Mouse (Mus musculus) liver, adult (tissue): ENCODE data around the gene Cabp4.

ENCODE experiments used
- GATA4 ChIP-seq: IDR thresholded peaks from 2 replicates; pipeline ENCODE4 v1.6.1; 2014; ENCODE audit warnings: mild to moderate bottlenecking, low read length; ENCODE audit not compliant: insufficient replicate concordance

The Cabp4 gene

DNA sequence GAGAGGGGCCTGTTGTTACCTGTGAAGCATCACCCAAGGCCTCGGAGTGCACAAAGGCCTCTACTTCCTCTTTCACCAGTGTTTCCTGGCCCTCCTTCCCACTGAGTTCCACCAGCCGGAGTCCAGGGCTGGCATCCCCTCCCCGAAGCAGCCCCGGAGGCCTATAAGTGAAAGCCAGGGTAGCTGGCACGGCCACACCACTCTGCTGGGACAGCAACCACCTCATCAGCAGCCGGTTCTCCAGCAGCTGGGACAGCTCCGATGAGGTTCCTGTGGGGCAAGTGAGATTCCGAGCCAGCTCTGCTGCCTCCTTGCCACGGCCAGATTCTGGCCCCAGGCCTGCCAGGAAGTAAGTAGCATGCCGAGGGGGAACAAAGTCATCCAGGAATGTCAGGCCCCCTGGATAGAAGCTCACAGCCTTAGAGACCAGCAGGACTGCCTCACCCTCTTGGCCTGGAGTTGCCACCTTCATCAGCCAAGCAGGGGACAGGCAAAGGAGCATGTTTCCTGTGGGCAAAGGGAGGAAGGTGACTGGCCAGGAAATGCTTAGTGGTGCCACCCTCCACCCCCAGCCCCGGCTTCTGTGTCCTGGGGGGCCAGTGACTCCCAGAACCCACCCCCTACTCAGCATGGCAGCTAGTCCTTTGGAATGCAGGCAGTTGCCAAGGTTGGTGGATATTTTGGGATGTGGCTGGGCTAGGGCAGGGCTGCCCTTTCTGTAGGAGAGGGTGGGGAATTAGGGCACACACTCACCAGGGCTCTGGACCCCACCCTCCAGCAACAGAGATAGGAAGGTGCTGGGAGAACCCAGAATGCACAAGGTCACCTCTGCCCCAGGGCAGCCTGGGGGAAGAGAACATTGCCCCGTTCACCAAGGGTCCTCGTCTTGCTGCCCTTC, 27.8 kb upstream of the Cabp4 start:
- no peak for TF ChIP-seq GATA4

DNA sequence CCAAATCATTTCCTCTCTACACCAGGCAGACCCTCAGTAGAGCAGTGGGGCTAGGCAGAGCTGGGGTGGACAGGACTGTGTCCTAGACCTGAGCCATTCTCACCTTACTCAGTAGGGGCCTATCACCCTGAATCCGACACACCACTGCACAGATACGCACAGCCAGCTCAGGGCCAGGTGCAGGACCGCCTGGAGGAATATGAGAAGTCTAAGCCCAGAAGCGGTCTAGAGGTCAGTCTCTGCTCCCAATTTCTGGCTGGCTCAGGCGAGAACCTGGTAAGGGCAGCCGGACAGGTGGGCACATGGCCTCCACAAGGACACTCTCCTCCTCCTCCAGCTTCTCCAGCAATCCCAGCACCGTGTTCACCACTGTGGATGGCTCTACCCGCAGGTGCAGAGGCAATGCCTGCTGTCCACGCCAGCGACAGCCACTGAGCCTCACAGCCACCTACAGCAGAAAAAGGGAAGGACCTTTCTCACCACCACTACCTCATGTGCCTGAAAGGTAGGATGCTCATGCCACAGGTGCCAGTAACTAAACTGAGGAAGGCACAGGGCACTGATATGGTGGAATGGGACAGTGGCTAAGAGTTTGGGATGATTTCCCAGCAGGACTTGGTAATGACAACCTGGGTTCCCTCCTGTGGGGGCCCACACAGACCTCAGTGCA, 27.0 kb upstream of the Cabp4 start:
- TF ChIP-seq GATA4: no peak

DNA sequence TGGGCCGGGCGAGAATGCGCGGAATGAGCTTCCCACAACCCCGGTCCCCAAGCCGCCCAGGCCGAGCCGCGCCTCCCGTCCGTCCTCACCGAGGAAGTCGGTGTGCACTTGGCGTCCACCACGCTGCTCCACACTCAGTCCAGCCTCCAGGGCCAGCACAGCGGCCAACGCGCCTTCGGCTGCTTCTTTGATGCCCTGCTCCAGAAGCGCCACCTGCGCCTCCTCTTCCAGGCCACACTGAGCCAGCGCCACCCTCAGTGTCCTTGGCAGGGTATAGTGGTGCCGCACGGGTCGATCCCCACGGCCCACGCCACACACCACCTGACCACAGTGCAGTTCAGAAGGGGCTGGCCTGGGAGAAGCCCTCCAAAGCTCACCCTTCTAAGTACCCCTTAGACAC, 26.0 kb upstream of the Cabp4 start:
- no peak for TF ChIP-seq GATA4

DNA sequence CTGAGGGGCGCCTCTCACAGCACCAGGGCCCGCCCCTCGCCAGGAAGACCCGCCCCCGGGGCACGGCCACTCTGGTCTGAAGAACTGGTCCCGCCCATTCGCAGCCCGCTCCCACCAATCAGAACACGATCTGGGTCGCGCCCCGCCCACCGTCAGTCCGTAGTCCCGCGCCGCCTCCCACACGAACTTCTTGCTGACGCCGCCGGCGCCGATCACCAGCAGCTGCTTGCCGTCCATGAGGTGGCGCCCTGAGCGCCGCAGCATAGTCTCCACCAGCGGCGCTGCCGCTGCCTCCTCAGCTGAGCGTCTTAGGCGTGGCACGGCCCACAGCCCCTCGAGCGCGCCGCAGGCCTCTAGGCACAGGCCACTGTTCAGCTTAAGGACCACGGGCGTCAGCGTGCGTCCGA, 25.5 kb upstream of the Cabp4 start:
- TF ChIP-seq GATA4: no peak

DNA sequence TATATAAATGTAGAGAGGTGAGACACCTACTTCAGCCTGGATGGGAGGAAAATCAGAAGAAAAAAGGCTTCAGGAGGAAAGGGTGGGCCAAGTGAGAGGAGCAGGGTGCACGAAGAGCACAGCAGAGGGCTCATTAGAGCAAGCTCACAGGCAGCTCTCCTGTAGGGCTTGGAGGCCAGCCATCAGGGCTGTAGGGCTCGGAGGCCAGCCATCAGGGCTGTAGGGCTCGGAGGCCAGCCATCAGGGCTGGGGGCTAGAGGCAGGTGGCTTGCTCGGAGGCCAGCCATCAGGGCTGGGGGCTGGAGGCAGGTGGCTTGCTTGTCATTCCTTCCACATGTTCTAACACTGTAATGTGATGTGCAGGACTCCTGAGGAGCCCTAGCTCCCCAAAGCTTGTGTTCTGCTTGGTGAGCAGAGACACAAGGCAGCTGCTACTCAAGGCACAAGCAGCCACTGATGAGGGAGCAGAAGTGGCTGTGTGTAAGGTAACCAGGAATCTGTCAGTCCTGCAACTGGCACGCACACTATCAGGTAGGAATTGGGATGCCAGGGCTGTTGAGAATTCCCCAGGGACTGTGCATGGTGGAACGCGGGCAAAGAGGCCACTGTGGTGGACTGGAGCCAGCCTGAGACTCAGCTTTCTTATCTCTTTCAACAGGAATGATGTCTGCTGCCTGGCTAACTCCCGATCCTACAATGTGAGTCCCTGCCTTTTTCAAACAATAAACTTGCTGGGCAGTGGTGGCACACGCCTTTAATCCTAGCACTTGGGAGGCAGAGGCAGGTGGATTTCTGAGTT, 23.0 kb upstream of the Cabp4 start:
- TF ChIP-seq GATA4: no peak

DNA sequence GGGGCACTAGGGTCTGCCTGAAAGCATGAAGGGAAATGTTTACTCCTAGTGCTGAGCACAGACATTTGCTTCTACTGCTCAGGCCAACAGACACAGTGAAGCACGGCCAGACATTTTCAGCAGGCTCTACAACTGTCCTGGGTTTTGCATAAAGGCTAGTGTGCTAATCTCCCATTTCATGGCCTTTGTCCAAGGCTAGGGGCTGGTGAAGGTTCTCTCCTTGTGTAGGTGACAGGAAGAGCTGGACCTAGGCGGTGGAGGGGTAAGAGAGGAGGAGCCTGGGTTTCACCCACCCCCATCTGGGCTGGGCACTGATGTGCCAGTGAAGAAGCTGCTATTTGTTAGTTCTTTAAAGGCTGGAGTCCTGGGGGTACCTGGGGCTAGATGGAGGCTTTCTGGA, 20.9 kb upstream of the Cabp4 start:
- no peak for TF ChIP-seq GATA4

DNA sequence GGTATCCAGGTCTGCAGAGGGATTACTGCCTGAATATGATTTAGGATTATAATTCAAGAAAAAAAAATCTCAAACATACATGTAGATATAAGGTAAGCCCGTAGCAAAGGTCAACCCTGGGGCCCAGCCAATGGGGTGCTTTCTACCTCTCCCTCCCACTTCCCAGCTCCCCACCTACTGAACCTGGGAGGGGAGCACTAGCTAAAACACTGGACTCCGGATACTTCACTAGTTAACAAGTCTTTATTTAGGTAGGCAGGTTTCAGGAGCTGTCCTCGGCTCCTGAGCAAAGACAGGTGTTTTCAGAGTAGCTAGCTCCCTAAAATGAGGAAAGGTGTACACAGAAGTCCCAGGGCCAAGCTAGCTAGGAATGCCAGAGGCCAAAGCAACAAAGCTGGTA, 20.3 kb upstream of the Cabp4 start:
- no peak for TF ChIP-seq GATA4

DNA sequence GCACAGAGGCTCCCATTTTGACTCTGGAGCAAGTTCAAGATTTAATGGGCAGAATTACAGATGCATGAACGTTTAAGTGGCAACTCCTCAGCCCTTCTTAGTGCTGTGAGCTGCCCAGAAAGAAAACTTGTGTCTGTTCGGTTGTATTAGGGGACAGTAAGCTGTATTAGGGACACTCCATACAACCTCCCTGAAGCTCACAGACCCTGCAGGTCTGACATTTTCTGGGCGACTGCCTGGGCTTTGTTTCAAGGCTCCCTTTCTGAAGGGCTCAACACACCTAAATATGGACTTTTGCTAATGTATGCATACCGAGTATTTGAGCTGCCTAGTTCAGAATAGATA, 19.7 kb upstream of the Cabp4 start:
- TF ChIP-seq GATA4: no peak

DNA sequence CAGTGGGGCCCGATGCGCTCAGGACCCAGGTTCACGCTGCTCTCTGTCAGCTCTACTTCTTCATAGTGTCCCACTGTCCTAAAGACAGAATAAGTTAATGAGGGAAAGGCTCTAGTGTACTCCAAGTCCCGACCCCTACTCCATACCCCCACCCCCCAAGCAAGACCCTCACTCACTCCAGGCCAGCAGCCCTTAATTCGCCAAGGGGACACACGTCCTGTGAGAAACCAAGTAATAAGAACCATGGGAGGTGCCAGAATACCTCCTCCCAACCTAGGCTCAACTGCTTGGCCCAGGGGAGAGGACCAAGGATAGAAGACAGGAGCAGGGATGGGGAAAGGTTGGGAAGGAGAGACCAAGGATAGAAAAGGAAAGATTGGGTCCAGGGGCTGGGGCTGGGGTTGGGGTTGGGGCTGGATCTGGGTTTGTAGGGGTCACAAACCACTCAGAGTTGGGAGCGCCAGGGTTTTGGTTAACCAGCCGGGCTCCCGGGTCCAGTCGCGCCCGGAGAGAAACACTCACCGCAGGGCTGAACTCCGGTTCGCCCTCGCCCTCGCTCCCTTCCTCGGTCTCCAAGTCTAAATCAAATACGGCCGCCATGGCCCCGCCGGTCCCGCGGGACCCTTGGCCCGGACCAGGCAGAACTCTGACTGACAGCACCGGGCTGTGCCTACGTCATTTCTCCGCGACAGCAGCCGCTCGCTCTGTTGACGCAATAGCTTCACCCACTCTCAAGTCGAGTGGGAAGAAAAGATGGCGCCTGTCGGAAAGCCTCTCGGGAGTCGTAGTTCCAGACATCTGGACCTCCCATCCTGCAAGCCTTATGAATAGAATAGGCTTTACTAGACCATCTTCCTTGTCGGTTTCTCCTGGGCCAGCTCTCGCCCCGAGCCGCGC, 19.1 kb upstream of the Cabp4 start, which contains the start of gene Rps6kb2:
Gene Rps6kb2, minus strand, starts transcription at position 709 of the 897 bp plus-strand sequence.
- TF ChIP-seq GATA4: no peak; the same call in 1 of the 2 replicates

DNA sequence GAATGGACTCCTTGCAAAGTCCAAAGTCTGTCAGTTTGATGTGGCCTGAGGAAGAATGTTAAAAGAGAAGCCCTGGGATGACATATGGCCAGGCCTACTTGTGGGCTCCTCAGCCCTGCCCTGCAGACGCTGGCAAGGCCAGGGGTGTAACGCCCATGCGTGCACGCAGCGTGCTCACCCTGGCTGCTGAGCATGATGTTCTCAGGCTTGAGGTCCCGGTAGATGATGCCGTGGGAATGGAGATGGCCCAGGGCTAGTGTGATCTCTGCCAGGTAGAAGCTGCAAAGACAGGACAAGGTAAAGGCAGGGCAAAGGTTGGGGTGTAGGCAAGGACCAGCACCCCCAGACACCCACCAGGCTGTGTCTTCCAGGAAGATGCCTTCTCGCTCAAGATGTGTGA, 15.2 kb upstream of the Cabp4 start:
- no peak for TF ChIP-seq GATA4

DNA sequence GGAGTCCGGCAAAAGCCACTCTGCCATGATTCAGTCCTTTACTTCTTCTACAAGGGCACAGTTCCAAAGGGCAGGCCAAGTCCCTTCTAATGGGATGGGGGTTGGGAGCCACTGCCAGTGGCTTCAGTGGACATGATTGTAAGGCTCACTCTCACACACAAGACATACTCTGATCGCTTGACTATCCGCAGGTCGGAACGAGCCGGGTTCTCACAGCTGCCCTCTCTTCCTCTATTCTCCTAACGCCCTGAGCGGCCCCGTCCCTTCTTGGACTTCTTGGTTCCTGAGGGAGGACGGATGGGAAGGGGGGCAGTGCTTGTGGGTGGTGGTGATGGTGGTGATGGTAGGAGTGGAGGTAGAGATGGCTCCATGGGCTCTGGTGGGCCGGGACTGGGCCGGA, 12.9 kb upstream of the Cabp4 start:
- TF ChIP-seq GATA4: no peak

DNA sequence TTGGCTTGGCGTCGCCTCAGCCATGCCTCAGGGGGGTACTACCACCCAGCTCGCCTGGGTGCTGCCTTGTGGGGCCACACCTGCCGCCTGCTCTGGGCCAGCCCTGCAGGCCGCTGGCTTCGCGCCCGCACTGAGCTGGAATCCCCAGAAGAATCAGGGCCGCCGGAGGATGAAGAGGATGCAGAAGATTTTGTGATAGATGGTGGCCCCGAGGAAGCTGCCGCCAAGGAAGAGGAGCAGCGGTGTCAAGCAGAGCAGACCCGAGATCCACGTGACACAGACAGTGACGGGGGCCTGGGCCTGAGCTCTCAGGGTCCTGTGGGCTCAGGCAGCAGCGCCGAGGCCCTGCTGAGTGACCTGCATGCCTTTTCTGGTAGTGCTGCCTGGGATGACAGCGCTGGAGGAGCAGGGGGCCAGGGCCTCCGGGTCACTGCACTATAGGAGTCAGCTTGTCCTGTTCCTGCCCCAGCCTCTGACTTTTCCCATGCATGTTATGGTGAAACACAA, 12.3 kb upstream of the Cabp4 start:
- TF ChIP-seq GATA4: no peak

DNA sequence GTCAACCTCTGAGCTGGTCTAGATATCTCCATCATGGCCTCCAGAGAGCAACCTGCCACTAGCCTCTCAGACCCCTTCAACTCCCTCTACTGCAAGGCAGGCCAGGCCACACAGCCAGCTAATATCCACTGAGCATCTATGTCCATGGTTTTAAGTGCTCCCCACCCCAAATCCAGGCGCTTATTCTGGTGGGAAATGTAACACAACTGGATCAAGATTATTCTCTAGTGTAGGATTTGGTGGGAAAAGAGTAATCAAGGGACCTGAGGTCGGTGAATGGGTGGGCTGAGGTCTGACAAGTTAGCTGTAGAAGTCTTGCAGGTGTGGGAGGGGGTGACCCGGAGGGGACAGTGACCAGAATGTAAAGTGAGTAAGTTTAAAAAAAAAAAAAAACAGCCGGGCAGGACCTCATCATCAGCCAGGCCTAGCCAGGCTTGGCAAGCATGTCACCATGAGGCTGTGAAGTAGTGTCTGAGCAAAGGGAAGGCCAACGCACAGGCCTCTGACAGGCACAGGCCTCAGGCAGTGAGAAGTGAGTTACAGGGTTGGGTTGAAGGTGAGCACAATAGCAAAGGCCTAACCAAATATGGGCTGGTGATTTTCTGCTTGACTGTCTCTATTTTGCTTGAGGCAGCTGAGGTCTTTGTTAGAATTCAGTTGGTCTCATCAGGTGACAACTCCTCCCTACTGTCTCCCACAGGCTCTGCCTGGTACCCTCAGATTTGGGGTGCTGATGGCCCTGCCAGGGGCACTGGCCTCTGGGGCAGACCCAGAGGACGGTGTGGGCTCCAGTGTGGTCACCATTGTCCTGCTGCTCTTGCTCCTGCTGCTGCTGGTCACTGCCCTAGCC, 11.6 kb upstream of the Cabp4 start:
- TF ChIP-seq GATA4: no peak
